Mouse (Mus musculus): ENCODE measurements around the gene Tcf3. TPM values are rescaled to one million over a fixed set of nuclear protein-coding genes. Genes with fewer than 3 reads are reported as not detected.

Tcf3 gene
- total and polyA plus RNA-seq, 3 experiments: 125 to 258 TPM; not detected in 1

DNA sequence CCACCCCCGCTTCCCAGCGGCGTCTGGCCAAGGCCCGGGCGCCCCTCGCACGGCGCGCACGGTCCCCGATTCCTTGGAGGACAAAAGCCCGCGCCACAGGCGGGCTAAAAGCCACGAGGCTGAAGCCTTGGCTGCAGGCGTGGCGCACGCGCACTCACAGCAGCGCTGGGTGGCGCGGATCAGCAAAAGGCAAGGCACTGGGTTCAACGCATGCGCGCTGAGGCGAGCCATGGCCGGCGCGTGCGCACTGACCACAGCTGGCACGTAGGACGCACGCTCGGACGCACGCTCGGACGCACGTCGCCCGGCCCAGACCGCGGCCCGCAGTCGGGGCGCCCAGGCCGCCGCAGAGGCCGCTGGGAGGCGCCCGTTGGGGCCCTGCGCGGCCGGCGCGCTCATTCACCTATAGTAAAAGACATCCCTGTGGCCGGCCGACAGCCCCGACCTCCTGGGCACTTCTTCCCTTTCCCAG lies 34.7 kb downstream of the Tcf3 start (continued):
- TF ChIP-seq HCFC1 (IDR thresholded peaks at IDR 0.05; ENCODE audit: low read depth, low read length) (peak; percentile 79), TAL1 (IDR thresholded peaks at IDR 0.05; ENCODE audit: low read length) (no peak), NELFE (IDR thresholded peaks at IDR 0.05; ENCODE audit: low read depth, low read length) (peak; percentile 95), MAZ (IDR thresholded peaks at IDR 0.05; ENCODE audit: low read depth, low read length) (no peak), TBP (IDR thresholded peaks at IDR 0.05; ENCODE audit: low read depth, low read length) (peak; percentile 72), CHD1 (IDR thresholded peaks at IDR 0.05; ENCODE audit: low read depth, low read length) (no peak), SMC3 (IDR thresholded peaks at IDR 0.05; ENCODE audit: low read depth, low read length) (no peak), ZNF384 (IDR thresholded peaks at IDR 0.05; ENCODE audit: low read depth, low read length) (no peak), E2F4 (IDR thresholded peaks at IDR 0.05; ENCODE audit: borderline replicate concordance, low read depth, low read length) (peak; percentile 62; the same call in 1 of the 2 replicates), RCOR1 (IDR thresholded peaks at IDR 0.05; ENCODE audit: low read depth, low read length) (no peak), BHLHE40 (IDR thresholded peaks at IDR 0.05; ENCODE audit: borderline replicate concordance, low read depth, low read length) (no peak), ETS1 (IDR thresholded peaks at IDR 0.05; ENCODE audit: low read depth, low read length) (no peak), POLR2AphosphoS5 (IDR thresholded peaks at IDR 0.05; ENCODE audit: borderline replicate concordance, low read depth, low read length) (no peak), NRF1 (IDR thresholded peaks at IDR 0.05; ENCODE audit: insufficient read depth, low read depth, low read length, poor library complexity, severe bottlenecking) (peak; percentile 93), ZC3H11A (IDR thresholded peaks at IDR 0.05; ENCODE audit: low read depth, low read length) (no peak), GATA1 (IDR thresholded peaks at IDR 0.05; ENCODE audit: low read depth, low read length) (no peak), GABPA (IDR thresholded peaks at IDR 0.05; ENCODE audit: low read depth, low read length) (no peak)

DNA sequence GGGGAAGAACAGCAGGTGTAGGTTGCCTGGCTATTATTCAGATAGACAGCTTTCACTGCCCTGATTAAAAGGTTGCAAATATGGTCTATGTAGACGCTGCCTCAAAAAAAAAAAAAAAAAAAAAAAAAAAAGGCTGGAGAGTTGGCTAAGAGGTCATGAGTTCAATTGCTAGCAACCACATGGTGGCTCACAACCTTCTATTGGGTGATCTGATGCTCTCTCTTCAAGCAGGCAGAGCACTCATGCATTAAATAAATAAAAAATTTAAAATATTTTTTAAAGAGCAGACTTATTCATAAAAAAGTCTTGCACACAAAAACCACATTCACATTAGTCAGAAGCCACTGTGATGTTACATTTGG lies 35.3 kb downstream of the Tcf3 start:
- peak overlapping the region; percentile 90 for H3K27ac ChIP-seq (ENCODE audit: control insufficient read depth, low read depth, low read length)
- peaks cover 30% of the 10 kb centered on the region for H3K79me2 ChIP-seq (ENCODE audit: control insufficient read depth, insufficient read depth, low read length, poor library complexity)
- H3K4me3 ChIP-seq (ENCODE audit: control insufficient read depth in 1 of 2, insufficient read depth in 1 of 2, low read depth in 2 of 2, low read length in 2 of 2): peak overlapping the region; percentile 58 to 69
- peaks cover 12 to 21% of the 10 kb centered on the region in 2 experiments for H3K36me3 ChIP-seq (ENCODE audit: control insufficient read depth in 1 of 2, insufficient read depth in 2 of 2, low read length in 2 of 2)
- TF ChIP-seq MAX (IDR thresholded peaks at IDR 0.05; ENCODE audit: low read length) (no peak), CTCF (IDR thresholded peaks at IDR 0.05 in 2 of 3, conservative IDR thresholded peaks at IDR 0.05 in 1 of 3; ENCODE audit: control insufficient read depth in 1 of 3, insufficient read depth in 1 of 3, low read depth in 2 of 3, low read length in 3 of 3, poor library complexity in 1 of 3, severe bottlenecking in 1 of 3) (no peak), ZNF384 (IDR thresholded peaks at IDR 0.05; ENCODE audit: low read depth, low read length) (peak; percentile 83), HCFC1 (IDR thresholded peaks at IDR 0.05; ENCODE audit: low read depth, low read length) (no peak)
- H3K9ac ChIP-seq (ENCODE audit: control insufficient read depth, low read depth, low read length, poor library complexity, severe bottlenecking): peak overlapping the region; percentile 97
- peaks cover 0 to 26% of the 10 kb centered on the region in 2 experiments; a peak in 3 of 4 replicates for H3K4me1 ChIP-seq (ENCODE audit: control insufficient read depth in 1 of 2, insufficient read depth in 2 of 2, low read length in 2 of 2)
- no peaks in the 10 kb centered on the region for H3K27me3 ChIP-seq (ENCODE audit: control insufficient read depth in 1 of 2, insufficient read depth in 2 of 2, low read length in 2 of 2)
- no peaks in the 10 kb centered on the region for H3K9me3 ChIP-seq (replicated peaks; ENCODE audit: insufficient read depth, low read length)
- DNase-seq (ENCODE audit: low read depth, low spot score): no peak
